Mouse (Mus musculus) limb, embryonic 14.5 days (tissue): ENCODE results near the gene Mapkbp1. TPM values are rescaled to one million over a fixed set of nuclear protein-coding genes. Genes with fewer than 3 reads are reported as not detected.

Source experiments
- ATAC-seq: fragments of 200-750 bp; cut with Nextera tagmentation; 2 replicates; pipeline ENCODE4 v1.8.0; 2017; ENCODE audit warnings: low read depth, moderate number of reproducible peaks, moderate TSS enrichment; ENCODE audit not compliant: low FRiP score
- DNase-seq: peaks from one replicate; pipeline ENCODE4 v3.0.0-alpha.2; 2015; ENCODE audit warnings: low spot score
- H3K27ac ChIP-seq: fragments of 300-500 bp; sonication (generic); replicated peaks from 2 replicates; pipeline ENCODE4 v1.5.1; 2014; ENCODE audit warnings: low read depth, mild to moderate bottlenecking, low read length, moderate library complexity, mixed read lengths
- H3K27me3 ChIP-seq: fragments of 300-500 bp; sonication (generic); 2 replicates; pipeline ENCODE4 v1.6.1; 2014; ENCODE audit warnings: low read length, mixed read lengths; ENCODE audit not compliant: control insufficient read depth, insufficient read depth
- H3K36me3 ChIP-seq: fragments of 300-500 bp; sonication (generic); 2 replicates; pipeline ENCODE4 v1.6.1; 2014; ENCODE audit warnings: mild to moderate bottlenecking, low read length, moderate library complexity, mixed read lengths; ENCODE audit not compliant: control insufficient read depth, insufficient read depth
- H3K4me1 ChIP-seq: fragments of 300-500 bp; sonication (generic); 2 replicates; pipeline ENCODE4 v1.6.1; 2014; ENCODE audit warnings: antibody characterized with exemption, low read length, mixed read lengths; ENCODE audit not compliant: control insufficient read depth, insufficient read depth
- H3K4me2 ChIP-seq: fragments of 300-500 bp; sonication (generic); replicated peaks from 2 replicates; pipeline ENCODE4 v1.6.1; 2014; ENCODE audit warnings: low read depth, mild to moderate bottlenecking, low read length, moderate library complexity; ENCODE audit not compliant: severe bottlenecking
- H3K4me3 ChIP-seq: fragments of 300-500 bp; sonication (generic); replicated peaks from 2 replicates; pipeline ENCODE4 v1.5.1; 2014; ENCODE audit warnings: low read length
- H3K9ac ChIP-seq: fragments of 300-500 bp; sonication (generic); 2 replicates; pipeline ENCODE4 v1.6.1; 2014; ENCODE audit warnings: mild to moderate bottlenecking, low read depth, low read length, moderate library complexity; ENCODE audit not compliant: severe bottlenecking
- H3K9me3 ChIP-seq: fragments of 300-500 bp; sonication (generic); 2 replicates; pipeline ENCODE4 v1.6.1; 2016; ENCODE audit warnings: low read length; ENCODE audit not compliant: control insufficient read depth
- POLR2A ChIP-seq: fragments of 200-500 bp; IDR thresholded peaks from 2 replicates; pipeline ENCODE4 v1.8.0; 2012; ENCODE audit warnings: inconsistent platforms, mild to moderate bottlenecking, moderate library complexity, borderline replicate concordance; ENCODE audit not compliant: insufficient read depth, insufficient read length; ENCODE audit errors: extremely low read depth
- WGBS: fragments of 180-500 bp; shearing (Covaris S2); extraction: QIAGEN DNeasy Blood & Tissue Kit; methylation state at CpG from one replicate; pipeline ENCODE4 v1.1.7; 2014; 5-methylcytosine and 5-hydroxymethylcytosine counted together
- polyA plus RNA-seq, 2 experiments: library from polyadenylated mRNA; depleted of rRNA in 1 of 2; stranded (reverse) in 1 of 2; unstranded in 1 of 2; fragments of >200 nt; fragmentation: Nextera tagmentation in 1 of 2; extraction: Ambion mirVana in 1 of 2; gene quantifications; 2 replicates each; pipeline versions ENCODE4 v1.2.1 to v1.2.3; 2012 to 2014

Mapkbp1 gene
- polyA plus RNA-seq, 2 experiments: 4.2 to 26.2 TPM

GRCm38 (mm10) chr2:119992349-119992748 is 19.9 kb downstream of the Mapkbp1 start:
- WGBS: 80% methylated on average over 2 of the region's 2 CpGs
- TF ChIP-seq POLR2A: no peak
- no peaks in the 10 kb centered on the region for H3K36me3 ChIP-seq
- no peak for DNase-seq
- H3K9me3 ChIP-seq: no peaks in the 10 kb centered on the region
- no peak for ATAC-seq
- no peak overlapping the region for H3K4me3 ChIP-seq
- peaks cover 24% of the 10 kb centered on the region for H3K4me1 ChIP-seq
- H3K4me2 ChIP-seq: no peak overlapping the region
- H3K9ac ChIP-seq: no peak overlapping the region
- H3K27me3 ChIP-seq: no peaks in the 10 kb centered on the region
- no peak overlapping the region for H3K27ac ChIP-seq

- 45% methylated on average over 2 of the region's 2 CpGs for WGBS
- DNase-seq: no peak
- TF ChIP-seq POLR2A: no peak
- H3K4me1 ChIP-seq: peaks cover 24% of the 10 kb centered on the region
- no peak overlapping the region for H3K4me2 ChIP-seq
- no peak overlapping the region for H3K4me3 ChIP-seq
- no peaks in the 10 kb centered on the region for H3K27me3 ChIP-seq
- no peaks in the 10 kb centered on the region for H3K9me3 ChIP-seq
- H3K27ac ChIP-seq: no peak overlapping the region
- H3K9ac ChIP-seq: no peak overlapping the region
- no peak for ATAC-seq
- H3K36me3 ChIP-seq: peaks cover 1% of the 10 kb centered on the region; the same call in 1 of the 2 replicates
These were observed 21.0 kb downstream of the Mapkbp1 start for GRCm38 (mm10) chr2:119993515-119993914.

GRCm38 (mm10) chr2:119994839-119995238 is 22.3 kb downstream of the Mapkbp1 start:
- no peak for TF ChIP-seq POLR2A
- Histone ChIP-seq H3K4me2 (no peak overlapping the region), H3K27ac (peak overlapping the region; percentile 87), H3K9ac (no peak overlapping the region), H3K27me3 (no peaks in the 10 kb centered on the region), H3K4me3 (no peak overlapping the region), H3K36me3 (peaks cover 13% of the 10 kb centered on the region), H3K4me1 (peaks cover 24% of the 10 kb centered on the region), H3K9me3 (no peaks in the 10 kb centered on the region)
- DNase-seq (no peak), ATAC-seq (no peak)
- WGBS: 89% methylated on average over 6 of the region's 6 CpGs

- Histone ChIP-seq H3K4me2 (0 out of 2 replicates have a peak overlapping the region, but pooled peaks have one; percentile 6), H3K4me1 (peaks cover 24% of the 10 kb centered on the region), H3K36me3 (peaks cover 16% of the 10 kb centered on the region), H3K9ac (0 out of 2 replicates have a peak overlapping the region, but pooled peaks have one; percentile 6), H3K9me3 (no peaks in the 10 kb centered on the region), H3K4me3 (no peak overlapping the region), H3K27me3 (no peaks in the 10 kb centered on the region), H3K27ac (peak overlapping the region; percentile 87)
- WGBS: 18% methylated on average over 9 of the region's 9 CpGs
- 0 out of 2 replicates have a peak, but pooled peaks have one; percentile 20 for TF ChIP-seq POLR2A
- DNase-seq: peak; percentile 82
- ATAC-seq: peak; percentile 82
These were observed 23.1 kb downstream of the Mapkbp1 start for GRCm38 (mm10) chr2:119995391-119996281.

DNA sequence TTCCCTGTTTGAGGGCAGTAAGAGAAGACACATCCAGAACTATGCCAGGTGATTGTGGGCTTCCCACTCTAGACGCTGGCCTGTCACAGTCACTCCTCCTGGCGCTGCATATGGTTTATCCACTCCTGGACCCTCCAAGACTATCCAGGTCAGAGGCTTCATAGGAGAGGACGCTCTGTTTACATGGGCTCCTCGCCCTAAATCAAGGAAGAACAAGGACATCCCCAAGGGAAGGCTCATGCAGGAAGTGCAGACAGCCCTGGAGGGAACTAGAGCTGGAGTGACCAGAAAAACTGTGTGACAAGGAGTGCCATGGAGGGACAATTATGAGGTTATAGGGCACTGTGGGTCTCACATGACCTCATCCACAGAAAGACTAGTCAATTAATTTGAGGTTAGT is 24.9 kb downstream of the Mapkbp1 start:
- 85% methylated on average over 4 of the region's 4 CpGs for WGBS
- Histone ChIP-seq H3K4me1 (peaks cover 24% of the 10 kb centered on the region), H3K36me3 (peaks cover 17% of the 10 kb centered on the region), H3K9ac (no peak overlapping the region), H3K9me3 (no peaks in the 10 kb centered on the region), H3K27ac (no peak overlapping the region; the same call in 1 of the 2 replicates), H3K27me3 (no peaks in the 10 kb centered on the region), H3K4me2 (no peak overlapping the region), H3K4me3 (no peak overlapping the region)
- no peak for ATAC-seq
- DNase-seq: no peak
- TF ChIP-seq POLR2A: no peak
